Mouse (Mus musculus) intestine, embryonic 14.5 days (tissue): ENCODE results near the gene Gimap8. TPM values are rescaled to one million over a fixed set of nuclear protein-coding genes. Genes with fewer than 3 reads are reported as not detected.

ENCODE experiments used
- ATAC-seq: fragments of 200-750 bp; cut with Nextera tagmentation; replicated peaks from 2 replicates; pipeline ENCODE4 v1.8.0; 2017; ENCODE audit warnings: low read depth, moderate number of reproducible peaks, moderate TSS enrichment, moderate library complexity; ENCODE audit not compliant: low FRiP score, low TSS enrichment
- DNase-seq: peaks from one replicate; pipeline ENCODE4 v3.0.0-alpha.2; 2018; ENCODE audit warnings: low spot score
- H3K27ac ChIP-seq: fragments of 300-500 bp; sonication (generic); 2 replicates; pipeline ENCODE4 v1.5.1; 2014; ENCODE audit warnings: low read depth, mild to moderate bottlenecking, control low read depth
- H3K27me3 ChIP-seq: fragments of 300-500 bp; sonication (generic); replicated peaks from 2 replicates; pipeline ENCODE4 v1.6.1; 2014; ENCODE audit warnings: low read length, control low read depth; ENCODE audit not compliant: control insufficient read depth, insufficient read depth
- H3K36me3 ChIP-seq: fragments of 300-500 bp; sonication (generic); 2 replicates; pipeline ENCODE4 v1.6.1; 2014; ENCODE audit warnings: low read length, control low read depth; ENCODE audit not compliant: control insufficient read depth, insufficient read depth
- H3K4me1 ChIP-seq: fragments of 300-500 bp; sonication (generic); replicated peaks from 2 replicates; pipeline ENCODE4 v1.6.1; 2014; ENCODE audit warnings: low read length, control low read depth, mixed read lengths; ENCODE audit not compliant: control insufficient read depth, insufficient read depth
- H3K4me2 ChIP-seq: fragments of 300-500 bp; sonication (generic); 2 replicates; pipeline ENCODE4 v1.6.1; 2014; ENCODE audit warnings: low read length
- H3K4me3 ChIP-seq: fragments of 300-500 bp; sonication (generic); 2 replicates; pipeline ENCODE4 v1.5.1; 2014; ENCODE audit warnings: low read depth, low read length, control low read depth, mixed read lengths
- H3K9ac ChIP-seq: fragments of 300-500 bp; sonication (generic); 2 replicates; pipeline ENCODE4 v1.6.1; 2014; ENCODE audit warnings: mild to moderate bottlenecking, low read length
- H3K9me3 ChIP-seq: fragments of 300-500 bp; sonication (generic); 2 replicates; pipeline ENCODE4 v1.6.1; 2016; ENCODE audit warnings: low read length, control low read depth; ENCODE audit not compliant: control insufficient read depth
- WGBS: fragments of 180-500 bp; shearing (Covaris S2); extraction: QIAGEN DNeasy Blood & Tissue Kit; methylation state at CpG from one replicate; pipeline ENCODE4 v1.1.7; 2014; 5-methylcytosine and 5-hydroxymethylcytosine counted together
- polyA plus RNA-seq: library from polyadenylated mRNA; unstranded; fragments of >200 nt; fragmentation: Nextera tagmentation; extraction: Ambion mirVana; gene quantifications from 2 replicates; pipeline ENCODE4 v1.2.1, GENCODE M21; 2014

Gene Gimap8
- polyA plus RNA-seq, 1 experiment from 2014 or later, result 0.77 TPM

DNA sequence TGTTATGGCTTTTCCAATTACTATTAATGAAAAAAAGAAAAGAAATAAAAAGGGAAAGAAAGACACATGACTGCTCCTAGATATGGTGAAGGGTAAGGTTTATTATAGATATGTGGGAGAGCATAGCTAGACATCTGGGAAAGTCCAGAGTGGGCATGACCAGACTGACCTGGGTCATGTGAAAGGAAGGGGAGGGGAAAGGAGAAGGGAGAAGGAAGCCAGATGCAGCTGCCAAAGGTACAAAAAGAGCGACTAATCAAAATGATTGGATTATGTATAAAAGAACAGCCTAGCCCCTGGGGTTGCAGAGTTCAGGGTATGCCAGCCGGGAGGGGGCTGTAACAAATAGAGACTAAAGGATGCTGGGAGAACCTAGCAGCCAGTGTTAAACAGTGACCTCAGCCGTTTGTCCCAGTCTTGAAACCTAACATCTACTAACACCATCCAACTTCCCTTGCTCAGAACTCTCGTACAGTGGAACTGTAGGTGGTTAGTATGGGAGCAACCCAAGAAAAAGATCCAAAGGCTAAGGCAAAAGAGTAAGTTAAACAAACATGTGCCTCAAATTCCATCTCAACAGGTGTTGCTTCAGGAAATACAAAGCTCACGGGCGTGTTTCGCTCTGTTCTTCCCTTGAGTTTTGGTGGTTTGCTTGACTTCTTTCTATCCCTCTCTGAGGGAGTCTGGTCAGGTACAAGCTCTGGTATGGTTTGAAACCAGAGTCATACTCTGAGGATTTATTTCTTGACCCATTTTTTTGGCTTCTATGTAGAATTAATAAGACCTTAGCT is 51.2 kb downstream of the Gimap8 start:
- no peak overlapping the region for H3K9ac ChIP-seq
- 87% methylated on average over 7 of the region's 7 CpGs for WGBS
- H3K4me2 ChIP-seq, result no peak overlapping the region
- H3K9me3 ChIP-seq, result no peaks in the 10 kb centered on the region
- no peaks in the 10 kb centered on the region for H3K36me3 ChIP-seq
- no peak overlapping the region for H3K4me3 ChIP-seq
- no peaks in the 10 kb centered on the region for H3K27me3 ChIP-seq
- H3K4me1 ChIP-seq, result no peaks in the 10 kb centered on the region; the same call in 1 of the 2 replicates
- ATAC-seq (no peak), DNase-seq (peak; percentile 43)
- H3K27ac ChIP-seq, result no peak overlapping the region

DNA sequence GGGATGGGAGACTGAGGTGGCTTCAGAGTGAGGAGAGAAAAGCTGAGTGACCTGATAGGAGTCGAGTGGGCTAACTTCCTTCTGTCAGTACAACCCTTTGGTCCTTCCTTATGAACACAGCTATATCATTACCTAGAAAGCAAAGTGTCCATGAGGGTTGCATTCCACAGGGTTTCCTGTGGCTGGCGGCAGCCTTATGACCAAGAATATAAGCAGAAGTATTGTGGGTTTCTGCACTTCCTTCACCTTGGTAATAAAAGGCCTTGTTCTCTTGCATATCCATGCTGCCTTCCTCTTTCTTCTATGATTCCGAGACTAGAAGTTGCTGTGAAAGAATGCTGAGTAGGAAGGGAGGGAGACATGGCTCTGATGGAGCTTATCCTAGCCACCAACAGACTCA is 51.9 kb downstream of the Gimap8 start:
- no peak overlapping the region for H3K27ac ChIP-seq

DNA sequence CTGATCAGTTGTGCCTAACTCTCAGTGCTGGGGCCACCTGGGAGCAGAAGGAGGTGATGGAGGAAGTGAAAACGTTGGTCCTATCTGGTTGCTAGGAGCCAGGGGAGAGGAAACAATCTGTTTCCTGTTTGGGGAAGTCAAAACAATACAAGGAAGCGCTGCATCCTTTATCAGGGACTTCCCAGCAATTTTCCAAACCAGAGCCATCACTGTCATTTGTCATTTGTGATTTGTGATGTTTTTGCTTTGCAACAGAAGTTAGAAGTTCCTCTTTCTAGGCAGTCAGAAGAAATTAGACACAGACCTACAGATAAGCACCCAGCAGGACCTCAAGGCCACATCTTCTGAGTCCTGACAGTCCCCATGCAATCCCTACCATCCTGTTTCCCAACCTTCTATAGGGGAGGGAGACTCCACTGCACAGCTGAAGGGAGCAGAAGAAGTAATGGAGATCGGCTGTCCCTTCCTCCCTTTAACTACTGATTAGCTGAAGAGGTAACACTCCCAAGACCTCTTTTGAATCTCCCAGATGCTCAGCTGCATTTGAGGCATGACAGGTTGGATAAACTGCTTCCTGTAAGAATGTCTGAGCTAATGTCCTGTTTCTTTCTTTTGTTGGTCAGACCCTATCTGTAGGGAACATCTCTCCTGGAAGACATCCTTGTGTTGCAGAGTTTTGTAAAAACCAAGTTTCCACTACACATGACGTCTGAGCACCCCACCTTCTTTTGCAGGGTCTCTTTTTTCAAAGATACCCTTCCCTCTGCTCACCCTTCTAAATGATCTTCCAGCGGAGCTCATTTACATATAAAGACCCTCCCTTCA is 53.4 kb downstream of the Gimap8 start:
- WGBS, result 43% methylated on average over 5 of the region's 5 CpGs
- Histone ChIP-seq H3K9me3 (no peaks in the 10 kb centered on the region), H3K36me3 (no peaks in the 10 kb centered on the region), H3K9ac (no peak overlapping the region), H3K27ac (peak overlapping the region; percentile 12), H3K27me3 (no peaks in the 10 kb centered on the region), H3K4me3 (no peak overlapping the region), H3K4me2 (no peak overlapping the region), H3K4me1 (no peaks in the 10 kb centered on the region; the same call in 1 of the 2 replicates)
- DNase-seq, result peak; percentile 45
- ATAC-seq, result no peak

More for the DNA sequence above, 51.9 kb downstream of the Gimap8 start:
- Histone ChIP-seq H3K9ac (no peak overlapping the region), H3K4me3 (no peak overlapping the region), H3K4me1 (no peaks in the 10 kb centered on the region; the same call in 1 of the 2 replicates), H3K27me3 (no peaks in the 10 kb centered on the region), H3K9me3 (no peaks in the 10 kb centered on the region), H3K4me2 (no peak overlapping the region), H3K36me3 (no peaks in the 10 kb centered on the region)
- WGBS, result 81% methylated on average over 3 of the region's 3 CpGs
- ATAC-seq (no peak), DNase-seq (no peak)

DNA sequence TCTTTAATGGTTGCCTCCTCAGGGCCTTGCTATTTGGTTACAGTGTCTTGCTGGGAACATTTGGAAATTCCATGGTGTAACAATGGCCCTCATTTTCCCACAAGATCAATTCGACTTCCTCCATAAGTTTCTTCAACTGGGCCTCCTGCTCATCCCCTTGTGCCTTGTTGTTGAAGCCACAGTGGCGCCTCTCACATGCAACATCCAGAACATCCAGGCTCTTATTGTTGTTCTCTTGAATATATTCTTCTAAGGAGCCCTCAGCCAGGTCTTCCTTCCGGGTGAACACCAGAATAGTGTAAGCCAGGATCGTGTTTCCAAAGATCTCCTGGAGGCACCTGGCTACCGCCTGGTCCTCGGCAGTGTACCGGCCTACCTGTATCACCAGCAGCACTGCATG is 55.1 kb downstream of the Gimap8 start:
- DNase-seq (peak; percentile 50), ATAC-seq (no peak)
- no peaks in the 10 kb centered on the region for H3K36me3 ChIP-seq
- 89% methylated on average over 7 of the region's 7 CpGs for WGBS
- H3K4me3 ChIP-seq, result no peak overlapping the region
- H3K4me2 ChIP-seq, result no peak overlapping the region
- H3K9ac ChIP-seq, result no peak overlapping the region
- H3K9me3 ChIP-seq, result no peaks in the 10 kb centered on the region
- H3K4me1 ChIP-seq, result no peaks in the 10 kb centered on the region; the same call in 1 of the 2 replicates
- no peaks in the 10 kb centered on the region for H3K27me3 ChIP-seq
- H3K27ac ChIP-seq, result no peak overlapping the region

DNA sequence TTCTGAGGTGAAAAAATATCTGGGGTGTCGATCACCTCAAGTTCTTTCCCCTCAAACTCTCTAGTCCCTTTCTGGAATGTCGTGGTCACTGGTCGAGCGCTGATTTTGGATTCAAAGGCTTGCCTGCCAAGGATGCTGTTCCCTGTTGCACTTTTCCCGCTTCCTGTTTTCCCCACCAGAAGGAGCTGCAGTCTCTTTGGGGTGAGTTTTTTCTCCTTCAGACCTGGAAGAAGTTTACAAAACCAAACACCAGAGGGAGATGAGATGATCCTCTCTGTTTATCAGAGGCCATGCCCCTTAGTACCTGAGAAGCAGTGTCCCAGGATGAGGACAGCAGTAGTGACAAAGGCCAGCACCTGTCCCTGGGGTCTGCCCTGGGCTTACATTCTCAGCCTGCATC is 55.6 kb downstream of the Gimap8 start:
- Histone ChIP-seq H3K4me1 (no peaks in the 10 kb centered on the region; the same call in 1 of the 2 replicates), H3K4me3 (no peak overlapping the region), H3K4me2 (no peak overlapping the region), H3K9me3 (no peaks in the 10 kb centered on the region), H3K36me3 (no peaks in the 10 kb centered on the region), H3K27ac (no peak overlapping the region), H3K9ac (no peak overlapping the region), H3K27me3 (no peaks in the 10 kb centered on the region)
- peak; percentile 43 for DNase-seq
- WGBS, result 65% methylated on average over 5 of the region's 5 CpGs
- no peak for ATAC-seq

DNA sequence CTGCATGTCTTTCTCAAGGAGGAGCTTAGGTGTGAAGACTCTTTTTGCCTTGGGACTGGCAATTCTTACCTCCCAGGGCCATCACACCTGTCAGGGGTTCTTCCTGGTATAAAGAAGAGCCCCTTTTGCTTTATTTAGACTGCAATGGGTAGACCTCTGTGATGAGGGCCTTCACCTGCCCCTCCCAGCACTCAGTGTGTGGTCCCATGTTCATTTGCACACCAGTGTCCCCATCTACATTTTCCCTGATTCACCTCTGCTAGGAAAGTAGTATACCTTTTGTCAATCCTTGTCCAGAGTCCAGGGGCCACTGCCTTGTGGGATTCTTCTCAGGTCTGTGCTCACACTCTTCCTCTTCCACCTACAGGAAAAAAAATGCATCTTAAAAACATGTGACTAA is 57.1 kb downstream of the Gimap8 start:
- no peak overlapping the region for H3K9ac ChIP-seq
- no peak overlapping the region for H3K4me2 ChIP-seq
- H3K4me3 ChIP-seq, result no peak overlapping the region
- DNase-seq (peak; percentile 24), ATAC-seq (no peak)
- H3K4me1 ChIP-seq, result no peaks in the 10 kb centered on the region; the same call in 1 of the 2 replicates
- no peaks in the 10 kb centered on the region for H3K9me3 ChIP-seq
- no peaks in the 10 kb centered on the region for H3K27me3 ChIP-seq
- H3K27ac ChIP-seq, result no peak overlapping the region
- no peaks in the 10 kb centered on the region for H3K36me3 ChIP-seq

DNA sequence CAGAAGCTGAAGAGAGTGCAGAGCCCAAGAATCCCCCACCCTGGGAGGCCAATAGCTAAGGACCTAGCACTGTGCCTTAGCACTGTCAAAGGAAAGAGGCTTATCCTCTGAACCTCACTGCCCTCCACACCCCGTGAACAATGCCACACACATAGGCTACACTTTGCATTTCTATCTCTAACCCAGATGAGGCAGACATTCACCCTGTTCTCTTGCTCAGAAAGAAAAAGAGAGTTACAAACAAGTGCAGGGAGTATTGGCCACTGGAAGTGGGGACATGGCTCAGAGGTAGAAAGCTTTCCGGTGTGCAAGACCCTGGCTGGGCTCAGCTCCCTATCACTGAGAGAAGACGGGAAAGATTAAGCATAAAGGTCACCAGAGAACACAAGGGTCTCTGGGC is 59.1 kb downstream of the Gimap8 start:
- DNase-seq, result peak; percentile 28
- Histone ChIP-seq H3K4me2 (no peak overlapping the region), H3K4me1 (no peaks in the 10 kb centered on the region), H3K9me3 (no peaks in the 10 kb centered on the region), H3K4me3 (no peak overlapping the region), H3K27me3 (no peaks in the 10 kb centered on the region), H3K36me3 (no peaks in the 10 kb centered on the region), H3K27ac (no peak overlapping the region), H3K9ac (peak overlapping the region; percentile 16; the same call in 1 of the 2 replicates)
- WGBS, result 66% methylated on average over 3 of the region's 3 CpGs
- ATAC-seq, result no peak
